Mouse (Mus musculus): ENCODE measurements at regions not wholly inside any gene's neighbourhood (a gene's known extent, or its start where the extent isn't known, plus 50 kb on each side); places are given as distances from the start of the nearest gene placed in this dataset.
"Not testable (repeated sequence)": the region's sequence is repeated elsewhere in the genome, so short reads cannot be mapped to it uniquely, and the experiment has no call there.

DNA sequence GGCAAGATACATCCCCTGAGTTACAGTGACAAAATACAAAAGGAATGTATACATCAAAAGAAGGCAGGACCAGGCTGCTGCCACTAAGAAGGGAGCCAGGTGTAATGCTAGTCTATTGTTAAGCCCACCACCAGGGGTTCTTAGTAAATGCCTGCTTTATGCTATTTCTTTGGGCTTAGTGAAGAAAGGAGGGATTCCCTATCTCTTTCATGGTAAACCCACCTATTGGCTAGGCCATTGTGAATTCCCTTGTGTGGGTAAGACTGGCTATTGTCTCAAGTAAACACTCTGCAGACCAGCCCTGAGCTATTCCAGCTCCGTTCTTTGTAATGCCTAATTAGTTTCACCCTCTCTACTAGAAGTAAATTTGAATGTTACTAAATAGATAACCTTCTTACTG lies 716.6 kb upstream of the 1700015G11Rik start:
- H3K36me3 ChIP-seq; H3K4me1 ChIP-seq; H3K27ac ChIP-seq (replicated peaks); H3K4me3 ChIP-seq (replicated peaks); H3K9ac ChIP-seq (replicated peaks); H3K27me3 ChIP-seq (replicated peaks); ATAC-seq (ENCODE audit: low FRiP score); H3K4me2 ChIP-seq; H3K9me3 ChIP-seq (replicated peaks): not testable (repeated sequence)
- 38% methylated on average over 1 of the region's 1 CpGs for whole genome bisulfite sequencing

DNA sequence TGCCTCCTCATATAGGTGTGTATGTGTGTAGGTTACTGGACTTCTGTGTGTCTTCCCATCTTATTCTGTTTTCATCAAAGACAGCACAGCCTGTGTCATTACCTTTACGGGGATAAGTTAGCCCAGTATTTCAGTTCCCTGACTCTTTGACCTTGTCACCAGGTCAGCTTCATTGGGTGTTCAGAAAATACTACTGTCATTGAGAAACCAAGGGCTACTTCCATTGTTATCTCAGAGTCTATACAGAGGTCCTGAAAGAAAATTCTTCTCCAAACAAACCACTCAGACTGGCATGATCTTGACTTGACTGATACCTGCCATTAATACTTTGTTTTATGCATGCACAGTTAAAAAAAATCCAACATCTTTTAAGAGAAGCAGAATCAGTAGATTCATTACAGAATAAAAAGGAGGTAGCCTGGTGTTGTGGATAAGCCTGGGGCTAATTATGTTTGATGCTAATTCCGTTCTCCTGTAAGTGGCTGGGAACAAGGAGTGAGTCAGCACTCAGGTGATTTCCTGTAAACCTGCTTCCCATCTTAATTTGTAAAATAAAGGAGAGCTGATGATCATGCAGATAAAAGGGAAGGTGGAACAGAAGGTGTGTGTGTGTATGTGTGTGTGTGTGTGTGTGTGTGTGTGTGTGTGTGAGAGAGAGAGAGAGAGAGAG lies 710.8 kb upstream of the 1700015G11Rik start:
- Histone ChIP-seq H3K27ac (replicated peaks) (no peak overlapping the region), H3K27me3 (replicated peaks) (no peaks in the 10 kb centered on the region), H3K4me2 (no peak overlapping the region), H3K4me3 (replicated peaks) (no peak overlapping the region), H3K4me1 (no peaks in the 10 kb centered on the region), H3K36me3 (no peaks in the 10 kb centered on the region), H3K9me3 (replicated peaks) (0 out of 2 replicates have a peak, but pooled peaks cover 4% of the 10 kb centered on the region), H3K9ac (replicated peaks) (no peak overlapping the region)
- no peak for ATAC-seq (ENCODE audit: low FRiP score)
- 78% methylated on average over 2 of the region's 2 CpGs for WGBS

DNA sequence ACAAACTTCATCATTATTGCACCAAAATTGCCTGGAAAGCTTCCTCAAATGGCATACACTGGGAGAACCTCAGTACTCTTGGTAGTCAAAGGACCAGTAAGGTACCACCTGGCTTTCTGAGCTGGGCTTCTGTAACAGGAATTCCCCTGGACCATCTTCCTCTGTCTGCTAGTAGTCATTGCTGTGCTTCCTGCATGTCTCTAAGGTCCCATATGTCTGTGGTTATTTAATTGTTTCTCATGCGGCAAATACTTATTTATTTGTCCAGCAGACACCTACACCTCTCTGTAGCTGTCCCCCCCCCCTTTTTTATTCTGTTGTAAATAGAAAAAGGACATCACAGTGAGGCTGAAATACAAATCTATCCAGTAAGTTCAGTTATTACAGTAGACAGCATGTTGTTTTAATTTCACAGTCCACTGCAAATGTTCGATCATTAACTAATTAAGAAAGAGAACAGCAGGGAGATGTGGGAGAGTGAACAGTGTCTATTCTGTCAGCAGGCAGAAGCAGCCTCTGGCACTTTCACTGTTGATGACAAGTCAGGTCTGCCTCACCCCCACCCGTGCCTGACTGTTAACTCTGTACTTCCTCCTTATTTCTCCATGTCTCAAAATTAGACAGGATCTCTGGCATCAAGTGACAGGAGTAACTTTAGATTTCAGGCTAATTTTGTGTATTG lies 687.1 kb upstream of the 1700015G11Rik start:
- no peaks in the 10 kb centered on the region for H3K9me3 ChIP-seq (replicated peaks)
- no peak overlapping the region for H3K27ac ChIP-seq (replicated peaks)
- H3K36me3 ChIP-seq = no peaks in the 10 kb centered on the region
- no peaks in the 10 kb centered on the region for H3K27me3 ChIP-seq (replicated peaks)
- no peak overlapping the region for H3K9ac ChIP-seq (replicated peaks)
- no peaks in the 10 kb centered on the region for H3K4me1 ChIP-seq
- WGBS = 40% methylated on average over 3 of the region's 3 CpGs
- ATAC-seq (ENCODE audit: low FRiP score) = peak; percentile 93
- H3K4me2 ChIP-seq = no peak overlapping the region
- no peak overlapping the region for H3K4me3 ChIP-seq (replicated peaks)

DNA sequence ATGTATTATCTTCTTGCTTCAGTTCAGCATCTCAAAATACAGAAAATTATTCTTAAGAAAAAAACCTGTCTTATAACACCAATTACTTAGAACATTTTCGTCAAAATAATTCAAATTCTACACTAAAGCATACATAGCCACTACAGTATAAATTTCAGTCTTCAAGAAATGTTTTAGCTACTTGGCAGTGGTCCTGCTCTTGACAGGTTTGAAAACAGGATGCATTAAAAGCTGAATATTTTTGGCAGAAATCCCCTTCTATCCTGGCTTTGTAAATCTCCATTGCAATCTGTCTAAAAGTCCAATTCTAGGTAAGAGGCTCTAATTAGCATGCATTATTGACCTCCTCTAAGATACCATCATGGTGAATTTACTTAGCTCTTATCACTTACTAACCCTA lies 652.8 kb upstream of the 1700015G11Rik start:
- no peak overlapping the region for H3K9ac ChIP-seq (replicated peaks)
- no peaks in the 10 kb centered on the region for H3K4me1 ChIP-seq
- no peaks in the 10 kb centered on the region; the same call in 1 of the 2 replicates for H3K9me3 ChIP-seq (replicated peaks)
- no peak overlapping the region for H3K27ac ChIP-seq (replicated peaks)
- no peak for ATAC-seq (ENCODE audit: low FRiP score)
- no peak overlapping the region for H3K4me2 ChIP-seq
- WGBS = 93% methylated on average over 1 of the region's 1 CpGs
- no peak overlapping the region for H3K4me3 ChIP-seq (replicated peaks)
- no peaks in the 10 kb centered on the region for H3K27me3 ChIP-seq (replicated peaks)
- H3K36me3 ChIP-seq = no peaks in the 10 kb centered on the region

Measured in neural tube, embryonic 15.5 days (tissue).